Mouse (Mus musculus) ES-Bruce4 (cell line): ENCODE data around the gene Pigz.

Experiments
- CTCF ChIP-seq: IDR thresholded peaks from one replicate; pipeline ENCODE4 v1.8.1; 2011; ENCODE audit warnings: low read depth, low read length
- EP300 ChIP-seq: IDR thresholded peaks from 2 replicates; pipeline ENCODE4 v1.6.1; 2011; ENCODE audit warnings: low read depth, low read length; ENCODE audit not compliant: insufficient read depth
- POLR2A ChIP-seq: IDR thresholded peaks from one replicate; pipeline ENCODE4 v1.8.1; 2011; ENCODE audit warnings: low read length; ENCODE audit not compliant: insufficient read depth

DNA sequence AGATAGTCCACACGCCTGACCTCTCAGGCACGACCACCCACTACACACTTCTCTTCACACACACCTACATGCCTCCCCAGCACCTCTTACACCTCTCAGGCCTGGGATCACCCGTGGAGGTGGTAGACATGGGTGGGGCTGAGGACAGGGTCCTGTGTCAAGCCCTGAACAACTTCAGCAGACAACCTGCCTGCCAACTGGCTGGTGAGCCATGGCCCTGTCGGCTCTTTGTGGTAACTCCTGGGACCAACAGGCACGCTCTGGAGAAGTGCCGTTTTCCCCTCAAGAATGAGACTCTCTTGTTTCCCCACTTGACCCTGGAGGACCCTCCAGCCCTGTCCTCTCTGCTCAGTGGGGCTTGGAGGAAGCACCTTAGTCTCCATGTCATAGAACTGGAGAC lies 11.7 kb downstream of the Pigz start:
- TF ChIP-seq POLR2A (no peak), CTCF (no peak), EP300 (no peak)
